Mouse (Mus musculus) embryo, embryonic 10 days (tissue): ENCODE data around the gene Olfr1318.

Source experiments
- DNase-seq: peaks from one replicate; pipeline ENCODE4 v3.0.0-alpha.2; 2015; ENCODE audit warnings: low spot score

Gene Olfr1318

DNA sequence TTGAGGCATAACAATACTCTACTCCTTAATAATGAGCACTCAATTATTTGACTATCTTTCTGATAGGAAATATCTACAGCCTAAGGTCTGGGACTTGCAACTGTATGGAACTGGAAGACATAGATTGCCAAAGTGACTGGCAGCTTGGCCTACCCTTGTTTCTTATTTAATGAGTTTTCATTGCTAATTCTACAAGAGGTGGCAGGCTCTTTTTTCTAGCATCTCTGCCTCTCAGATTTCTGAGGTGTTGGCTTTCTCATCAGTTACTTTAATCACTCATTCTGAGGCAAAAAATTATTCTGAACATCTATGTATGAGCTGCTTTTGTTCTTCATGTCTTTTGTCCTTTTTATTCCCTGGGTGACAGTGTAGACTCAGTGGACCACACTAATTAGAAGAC is at the start of gene Olfr1318:
TSS of gene Olfr1318 (plus strand) at position 301 of the 400 bp plus-strand sequence.
- no peak for DNase-seq

DNA sequence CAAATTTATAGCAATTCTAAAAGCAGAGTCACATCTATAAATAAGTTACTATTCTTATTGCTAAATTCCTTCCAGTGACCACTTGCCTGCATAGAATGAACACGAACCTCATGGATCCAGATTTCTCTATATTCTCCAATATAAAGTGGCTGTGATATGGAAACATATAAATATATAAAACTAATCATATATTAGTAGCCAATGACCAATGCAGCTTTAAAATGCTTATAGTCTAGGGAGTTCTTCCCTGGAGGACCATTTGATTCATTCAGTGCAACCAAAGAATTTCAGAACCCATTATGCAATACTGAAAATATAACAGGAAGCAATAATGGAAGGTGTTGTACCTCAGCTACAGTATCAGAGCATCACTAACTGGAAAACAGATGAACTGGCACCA is 38.7 kb upstream of the Olfr1318 start, which contains the start of gene Olfr1315-ps1:
TSS of gene Olfr1315-ps1 (minus strand) at position 101 of the 400 bp plus-strand sequence.
- DNase-seq = no peak

DNA sequence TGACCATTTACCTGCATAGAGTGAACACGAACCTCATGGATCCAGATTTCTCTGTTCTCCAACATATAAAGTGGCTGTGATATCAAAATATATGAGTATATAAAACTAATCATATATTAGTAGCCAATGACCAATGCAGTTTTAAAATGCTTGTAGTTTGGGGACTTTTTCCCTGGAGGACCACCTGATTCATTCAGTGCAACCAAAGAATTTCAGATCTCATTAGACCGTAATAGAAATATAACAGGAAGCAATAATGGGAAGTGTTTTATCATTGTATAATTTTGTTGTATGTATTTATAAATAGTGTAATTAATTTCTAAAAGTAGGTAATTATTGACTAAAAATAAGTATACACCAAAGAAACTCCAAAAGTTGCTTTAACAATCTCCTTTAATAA is 19.1 kb upstream of the Olfr1318 start, which contains the start of gene Olfr1316:
TSS of gene Olfr1316 (minus strand) at position 101 of the 400 bp plus-strand sequence.
- no peak for DNase-seq

DNA sequence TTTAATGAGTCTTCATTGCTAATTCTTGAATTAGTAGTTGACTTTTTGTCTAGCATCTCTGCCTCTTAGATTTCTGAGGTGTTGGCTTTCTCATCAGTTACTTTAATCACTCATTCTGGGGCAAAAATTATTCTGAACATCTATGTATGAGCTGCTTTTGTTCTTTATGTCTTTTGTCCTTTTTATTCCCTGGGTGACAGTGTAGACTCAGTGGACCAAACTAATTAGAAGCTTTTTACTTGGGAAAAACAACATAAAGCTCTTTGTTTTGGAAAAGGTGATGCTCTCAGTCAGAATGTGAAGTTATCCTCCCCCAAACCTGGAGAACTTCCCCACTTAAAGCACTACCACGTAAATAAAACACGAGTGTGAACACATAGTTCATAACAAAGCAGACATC is 14.0 kb upstream of the Olfr1318 start, which contains the start of gene Olfr1317:
TSS of gene Olfr1317 (plus strand) at position 301 of the 400 bp plus-strand sequence.
- no peak for DNase-seq

DNA sequence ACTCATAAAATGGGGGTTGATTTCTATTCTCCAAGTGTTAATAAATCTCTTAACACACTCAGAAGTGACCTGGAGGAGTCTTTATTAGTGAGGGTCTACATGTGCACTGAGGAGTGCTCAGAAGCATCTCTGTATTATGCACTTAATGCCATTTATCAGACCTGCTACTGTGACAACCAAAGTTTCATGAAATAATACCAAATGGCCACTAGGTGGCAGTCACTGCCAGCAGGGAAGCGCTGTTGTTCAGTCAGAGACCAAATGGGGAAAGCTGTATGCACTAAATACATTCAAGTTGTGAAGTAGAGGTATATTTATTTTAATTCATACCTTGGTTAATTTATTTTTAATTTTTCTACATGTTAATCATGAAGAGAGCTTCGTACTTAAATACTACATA is 42.9 kb downstream of the Olfr1318 start:
- peak; percentile 80 for DNase-seq

DNA sequence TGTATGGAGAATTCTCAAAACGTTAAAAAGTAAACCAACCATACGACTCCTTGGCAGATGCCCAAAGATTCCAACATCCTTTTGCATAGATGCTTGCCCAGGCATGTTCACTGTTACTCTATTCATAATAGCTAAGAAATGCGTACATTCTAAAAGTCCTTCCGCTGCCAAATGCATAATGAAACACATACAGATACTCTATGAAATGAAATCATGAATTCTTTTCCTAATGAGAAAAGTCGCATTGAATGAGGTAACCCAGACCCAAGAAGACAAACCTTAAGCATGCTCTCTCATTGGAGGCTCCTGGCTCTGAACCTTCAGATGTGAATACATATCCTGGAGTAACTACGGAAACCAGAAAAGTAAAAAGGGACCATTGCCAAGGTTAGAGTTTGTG is 49.1 kb downstream of the Olfr1318 start:
- DNase-seq = no peak
